Mouse (Mus musculus) testis, adult 2 months (tissue): ENCODE results near the gene Taf3. TPM values are rescaled to one million over a fixed set of nuclear protein-coding genes. Genes with fewer than 3 reads are reported as not detected.

Experiments used
- H3K27ac ChIP-seq: fragments of 200-500 bp; 2 replicates; pipeline ENCODE4 v1.5.1; 2012; ENCODE audit warnings: low read depth, low read length; ENCODE audit not compliant: control insufficient read depth, insufficient read depth
- H3K27me3 ChIP-seq: fragments of 200-500 bp; 2 replicates; pipeline ENCODE4 v1.6.1; 2012; ENCODE audit warnings: mild to moderate bottlenecking, low read length, moderate library complexity; ENCODE audit not compliant: control insufficient read depth, insufficient read depth
- H3K36me3 ChIP-seq: fragments of 200-500 bp; 2 replicates; pipeline ENCODE4 v1.6.1; 2012; ENCODE audit warnings: mild to moderate bottlenecking, low read length; ENCODE audit not compliant: control insufficient read depth, insufficient read depth
- H3K4me1 ChIP-seq: fragments of 200-500 bp; 2 replicates; pipeline ENCODE4 v1.6.1; 2012; ENCODE audit warnings: low read length; ENCODE audit not compliant: control insufficient read depth, insufficient read depth
- H3K4me3 ChIP-seq: fragments of 200-500 bp; 2 replicates; pipeline ENCODE4 v1.5.1; 2012; ENCODE audit warnings: low read depth, mild to moderate bottlenecking, low read length, moderate library complexity, mixed read lengths; ENCODE audit not compliant: control insufficient read depth
- CTCF ChIP-seq: fragments of 200-500 bp; IDR thresholded peaks from 2 replicates; pipeline ENCODE4 v1.5.1; 2012; ENCODE audit warnings: low read depth, mild to moderate bottlenecking, inconsistent platforms, low read length, moderate library complexity; ENCODE audit not compliant: control insufficient read depth, insufficient read depth, insufficient replicate concordance
- POLR2A ChIP-seq: fragments of 200-500 bp; IDR thresholded peaks from 2 replicates; pipeline ENCODE4 v1.6.1; 2012; ENCODE audit warnings: low read depth, mild to moderate bottlenecking, inconsistent platforms, low read length, moderate library complexity; ENCODE audit not compliant: control insufficient read depth
- polyA plus RNA-seq: library from polyadenylated mRNA; depleted of rRNA; stranded (reverse); fragments of >200 nt; gene quantifications from 2 replicates; pipeline ENCODE4 v1.2.3, GENCODE M21; 2012; rRNA removed

Gene Taf3
- polyA plus RNA-seq, 1 experiment, result 9.1 TPM

- Histone ChIP-seq H3K4me1 (peaks cover 12% of the 10 kb centered on the region), H3K27ac (no peak overlapping the region), H3K4me3 (no peak overlapping the region), H3K27me3 (peaks cover 3% of the 10 kb centered on the region), H3K36me3 (no peaks in the 10 kb centered on the region)
- TF ChIP-seq CTCF, result no peak
- no peak for TF ChIP-seq POLR2A
Observed at GRCm38 (mm10) chr2:9871798-9872197, 176.6 kb downstream of the Taf3 start.

GRCm38 (mm10) chr2:9871141-9871716 lies 177.2 kb downstream of the Taf3 start:
- Histone ChIP-seq H3K27me3 (peaks cover 3% of the 10 kb centered on the region), H3K4me3 (no peak overlapping the region), H3K27ac (no peak overlapping the region), H3K36me3 (no peaks in the 10 kb centered on the region), H3K4me1 (peaks cover 12% of the 10 kb centered on the region)
- TF ChIP-seq POLR2A, result no peak
- no peak for TF ChIP-seq CTCF

- TF ChIP-seq CTCF (no peak), POLR2A (no peak)
- H3K4me3 ChIP-seq, result no peak overlapping the region
- no peak overlapping the region for H3K27ac ChIP-seq
Observed at GRCm38 (mm10) chr2:9867092-9867825, 181.1 kb downstream of the Taf3 start.

More at GRCm38 (mm10) chr2:9867092-9867825, 181.1 kb downstream of the Taf3 start:
- no peaks in the 10 kb centered on the region for H3K27me3 ChIP-seq
- H3K36me3 ChIP-seq, result no peaks in the 10 kb centered on the region
- H3K4me1 ChIP-seq, result peaks cover 4% of the 10 kb centered on the region

Other genes starting within 250 kb of the Taf3 start
- 57.2 and 69.9 TPM in 2 replicates for gene 4930412O13Rik, start 167.3 kb downstream of the Taf3 start, polyA plus RNA-seq
- 0.75 TPM in 1 of 2 replicates, not detected in the other for gene 9230102O04Rik, start 159.1 kb downstream of the Taf3 start, polyA plus RNA-seq
- gene Gata3, start 158.6 kb downstream of the Taf3 start, polyA plus RNA-seq, result 1.0 and 2.0 TPM in 2 replicates
- 154 and 178 TPM in 2 replicates for gene Atp5c1, start 31.9 kb upstream of the Taf3 start, polyA plus RNA-seq
- 1.7 and 2.0 TPM in 2 replicates for gene Kin, start 32.0 kb upstream of the Taf3 start, polyA plus RNA-seq
- 6.1 and 7.9 TPM in 2 replicates for gene Itih2, start 82.8 kb upstream of the Taf3 start, polyA plus RNA-seq
- gene Itih5, start 105.0 kb upstream of the Taf3 start, polyA plus RNA-seq, result 2.0 and 2.7 TPM in 2 replicates